Mouse (Mus musculus): ENCODE data around the gene Frmd3.
"Not testable (repeated sequence)": the region's sequence is repeated elsewhere in the genome, so short reads cannot be mapped to it uniquely, and the experiment has no call there.

Frmd3 gene

GRCm38 (mm10) chr4:74013211-74014047 is at the start of gene Frmd3:
TSS of gene Frmd3 (plus strand) at chr4:74013442.
- DNase-seq (ENCODE audit: low spot score) = no peak

GRCm38 (mm10) chr4:73980454-73980853 is 32.8 kb upstream of the Frmd3 start:
- DNase-seq (ENCODE audit: low spot score) = no peak

GRCm38 (mm10) chr4:74012277-74012676 is 965 bp upstream of the Frmd3 start:
- no peak for DNase-seq (ENCODE audit: low spot score)

- DNase-seq (ENCODE audit: low spot score) = no peak
These were observed 542 bp upstream of the Frmd3 start for GRCm38 (mm10) chr4:74012700-74013099.

GRCm38 (mm10) chr4:74014048-74014500 is 832 bp downstream of the Frmd3 start:
- no peak for DNase-seq (ENCODE audit: low spot score)

GRCm38 (mm10) chr4:74020084-74020483 is 6.8 kb downstream of the Frmd3 start:
- no peak for DNase-seq (ENCODE audit: low spot score)

- no peak for DNase-seq (ENCODE audit: low spot score)
These were observed 30.0 kb downstream of the Frmd3 start for GRCm38 (mm10) chr4:74043226-74043625.

- DNase-seq (ENCODE audit: low spot score) = no peak
These were observed 38.5 kb downstream of the Frmd3 start for GRCm38 (mm10) chr4:74051692-74052091.

- no peak for DNase-seq (ENCODE audit: low spot score)
These were observed 63.5 kb downstream of the Frmd3 start for GRCm38 (mm10) chr4:74076727-74077126.

- no peak for DNase-seq (ENCODE audit: low spot score)
These were observed 97.6 kb downstream of the Frmd3 start for GRCm38 (mm10) chr4:74110816-74111215.

- no peak for DNase-seq (ENCODE audit: low spot score)
These were observed 178.3 kb downstream of the Frmd3 start for GRCm38 (mm10) chr4:74191528-74191927.

GRCm38 (mm10) chr4:74201281-74201811 is 188.1 kb downstream of the Frmd3 start:
- peak; percentile 18 for DNase-seq (ENCODE audit: low spot score)

GRCm38 (mm10) chr4:74221780-74222179 is 208.5 kb downstream of the Frmd3 start:
- not testable (repeated sequence) for DNase-seq (ENCODE audit: low spot score)

GRCm38 (mm10) chr4:74222360-74222759 is 209.1 kb downstream of the Frmd3 start:
- peak; percentile 9 for DNase-seq (ENCODE audit: low spot score)

- DNase-seq (ENCODE audit: low spot score) = peak; percentile 9
These were observed 211.0 kb downstream of the Frmd3 start for GRCm38 (mm10) chr4:74224210-74224609.

- peak; percentile 13 for DNase-seq (ENCODE audit: low spot score)
These were observed 217.8 kb downstream of the Frmd3 start for GRCm38 (mm10) chr4:74230994-74231393.

GRCm38 (mm10) chr4:74231405-74231804 is 218.2 kb downstream of the Frmd3 start:
- peak; percentile 53 for DNase-seq (ENCODE audit: low spot score)

- DNase-seq (ENCODE audit: low spot score) = no peak
These were observed 220.3 kb downstream of the Frmd3 start for GRCm38 (mm10) chr4:74233534-74233933.

- DNase-seq (ENCODE audit: low spot score) = no peak
These were observed 228.9 kb downstream of the Frmd3 start, which contains the start of gene Kdm4c for GRCm38 (mm10) chr4:74242176-74242575. TSS of gene Kdm4c (plus strand) at chr4:74242497.

Measured in adipocyte (in vitro differentiated cells).